Mouse (Mus musculus): ENCODE measurements around the gene Gm20822. TPM values are rescaled to one million over a fixed set of nuclear protein-coding genes. Genes with fewer than 3 reads are reported as not detected.

Gm20822 gene
- not detected in 2 replicates for polyA plus RNA-seq (2015; fragmentation: Nextera tagmentation; extraction: Ambion mirVana)

DNA sequence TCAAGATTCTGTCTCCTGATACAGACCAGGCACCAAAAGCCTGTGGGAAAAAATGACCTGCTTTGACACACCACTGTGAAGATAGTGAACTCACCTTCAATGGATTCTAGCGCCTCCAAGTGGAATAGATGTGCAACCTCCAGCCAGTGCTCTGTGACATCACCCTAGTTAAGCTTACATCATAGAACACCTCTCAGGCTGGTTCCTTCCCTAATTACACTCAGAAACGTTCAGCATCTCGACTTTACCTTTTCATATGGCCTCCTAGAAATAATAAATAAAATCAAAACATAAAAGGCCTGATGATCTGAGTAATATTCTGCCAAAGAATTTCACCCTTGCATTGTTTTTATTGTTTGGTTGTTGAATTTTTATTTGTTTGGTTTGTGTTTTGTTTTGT, at the start of gene Gm20822:
Gm20822 (minus strand) TSS at position 101 of the 400 bp plus-strand sequence.

Data from skeletal muscle tissue, postnatal 0 days (tissue).